ENCODE assay signal across 24 mouse cellular contexts in the genomic region with DNA sequence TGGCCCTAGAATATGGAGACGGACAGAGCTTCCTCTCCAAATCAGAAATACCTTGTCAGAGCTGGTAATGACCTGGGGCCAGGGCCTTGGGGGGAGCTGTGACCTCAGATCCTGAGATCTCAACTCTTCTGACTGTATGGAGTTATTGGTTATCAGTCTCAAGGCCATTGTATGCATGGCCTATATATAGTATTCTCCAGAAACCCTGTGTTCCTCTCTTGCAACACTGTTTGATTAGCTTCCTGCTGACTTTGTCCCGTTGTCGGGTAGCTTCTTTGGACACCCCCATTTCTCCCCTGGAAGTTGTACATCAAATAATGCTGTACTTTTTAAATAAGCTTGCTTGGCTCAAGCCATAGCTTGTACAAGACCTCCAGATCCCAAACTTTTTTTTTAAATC. TPM values are rescaled to one million over a fixed set of nuclear protein-coding genes. Genes with fewer than 3 reads are reported as not detected.
DNase-seq lines count a peak whose midpoint lies in the region; ATAC-seq and TF ChIP-seq lines count a peak whose summit lies in the region.
"Had no signal": no experiment of that assay in that cellular context is flagged by ENCODE, and none has a peak within 500 bp of the region (broad histone marks: within the 10 kb centered on the region; RNA-seq: fewer than 3 reads in every experiment).

No protein-coding gene starts in this region.

- 38% methylated on average over 3 of the region's 3 CpGs for WGBS in liver, embryonic 15.5 days (ENCODE audit: insufficient replicate concordance)
- WGBS in liver, embryonic 12.5 days (ENCODE audit: insufficient replicate concordance) = 42% methylated on average over 3 of the region's 3 CpGs
- WGBS in liver, postnatal 0 days (ENCODE audit: insufficient replicate concordance) = 35% methylated on average over 3 of the region's 3 CpGs

- no peak for TF ChIP-seq CTCF in liver, postnatal 0 days (IDR thresholded peaks at IDR 0.05; ENCODE audit: low read depth)

- no peaks in the 10 kb centered on the region for H3K36me3 ChIP-seq in liver, embryonic 15.5 days (replicated peaks)
- H3K36me3 ChIP-seq in liver, embryonic 12.5 days = no peaks in the 10 kb centered on the region
- no peaks in the 10 kb centered on the region for H3K36me3 ChIP-seq in liver, postnatal 0 days (replicated peaks; ENCODE audit: insufficient read depth, low read length)
- H3K36me3 ChIP-seq: embryonic facial prominence, embryonic 10.5 days; embryonic facial prominence, embryonic 12.5 days; forebrain, embryonic 15.5 days; G1E had no signal

- TF ChIP-seq EP300 in liver, postnatal 0 days (IDR thresholded peaks at IDR 0.05; ENCODE audit: low read depth) = no peak

- H3K4me1 ChIP-seq in liver, embryonic 15.5 days (replicated peaks) = peaks cover 41% of the 10 kb centered on the region
- H3K4me1 ChIP-seq in liver, embryonic 12.5 days = peaks cover 20% of the 10 kb centered on the region; the same call in 1 of the 2 replicates
- peaks cover 40% of the 10 kb centered on the region for H3K4me1 ChIP-seq in liver, postnatal 0 days (ENCODE audit: insufficient read depth)

- peak; percentile 51 for ATAC-seq in liver, embryonic 15.5 days (ENCODE audit: insufficient read depth)
- no peak for ATAC-seq in liver, embryonic 12.5 days
- ATAC-seq in liver, postnatal 0 days = no peak
- 0 out of 2 replicates have a peak, but pooled peaks have one; percentile 8 for ATAC-seq in megakaryocyte progenitor cell, adult 5-6 weeks (replicated peaks; ENCODE audit: poor library complexity)
- ATAC-seq in activated CD4-positive, CD25-positive, alpha-beta regulatory T cell, adult 4 months = no peak
- ATAC-seq: CD4-positive, CD25-positive, alpha-beta regulatory T cell, adult 4 months; forebrain, embryonic 13.5 days; forebrain, embryonic 15.5 days; forebrain, postnatal 0 days; Patski had no signal

- H3K4me2 ChIP-seq in liver, embryonic 15.5 days = no peak overlapping the region
- no peak overlapping the region for H3K4me2 ChIP-seq in liver, embryonic 12.5 days
- 0 out of 2 replicates have a peak overlapping the region, but pooled peaks have one; percentile 18 for H3K4me2 ChIP-seq in liver, postnatal 0 days (ENCODE audit: low read depth, low read length)
- H3K4me2 ChIP-seq: embryonic facial prominence, embryonic 12.5 days; forebrain, embryonic 13.5 days; forebrain, embryonic 15.5 days had no signal

- H3K4me3 ChIP-seq in liver, embryonic 15.5 days (replicated peaks) = no peak overlapping the region
- no peak overlapping the region for H3K4me3 ChIP-seq in liver, embryonic 12.5 days
- H3K4me3 ChIP-seq in liver, postnatal 0 days (ENCODE audit: low read depth, low read length) = no peak overlapping the region
- H3K4me3 ChIP-seq: embryonic facial prominence, embryonic 10.5 days; embryonic facial prominence, embryonic 12.5 days; forebrain, embryonic 13.5 days; forebrain, embryonic 15.5 days had no signal

- H3K9ac ChIP-seq in liver, embryonic 15.5 days = no peak overlapping the region
- no peak overlapping the region for H3K9ac ChIP-seq in liver, embryonic 12.5 days
- H3K9ac ChIP-seq in liver, postnatal 0 days (replicated peaks) = no peak overlapping the region; the same call in 1 of the 2 replicates
- H3K9ac ChIP-seq: embryonic facial prominence, embryonic 12.5 days; forebrain, embryonic 13.5 days; forebrain, embryonic 15.5 days; forebrain, postnatal 0 days had no signal

- peaks cover 19% of the 10 kb centered on the region for H3K27me3 ChIP-seq in liver, embryonic 15.5 days
- peaks cover 20% of the 10 kb centered on the region for H3K27me3 ChIP-seq in liver, embryonic 12.5 days (replicated peaks)
- H3K27me3 ChIP-seq in liver, postnatal 0 days (ENCODE audit: insufficient read depth, low read length) = no peaks in the 10 kb centered on the region
- H3K27me3 ChIP-seq: CH12.LX, Patski had no signal

- H3K9me3 ChIP-seq in liver, embryonic 15.5 days (replicated peaks) = no peaks in the 10 kb centered on the region
- H3K9me3 ChIP-seq in liver, embryonic 12.5 days (replicated peaks) = no peaks in the 10 kb centered on the region
- no peaks in the 10 kb centered on the region for H3K9me3 ChIP-seq in liver, postnatal 0 days (ENCODE audit: low read length)
- H3K9me3 ChIP-seq: embryonic facial prominence, embryonic 10.5 days; embryonic facial prominence, embryonic 12.5 days; forebrain, embryonic 13.5 days; forebrain, embryonic 15.5 days; G1E had no signal

- no peak for DNase-seq in liver, postnatal 0 days
- no peak for DNase-seq in liver
- DNase-seq: adrenal gland, adult 2 months; adrenal gland, postnatal 10 days; adrenal gland, postnatal 25 days; B cell, adult 2 months; cerebellum, adult 11-12 months; cerebellum, adult 2 months; cerebellum, adult 9-10 months; cerebellum, postnatal 10 days; cerebellum, postnatal 25 days; forebrain, postnatal 0 days had no signal

- peak overlapping the region; percentile 35; the same call in 1 of the 2 replicates for H3K27ac ChIP-seq in liver, embryonic 15.5 days (replicated peaks)
- H3K27ac ChIP-seq in liver, embryonic 12.5 days = no peak overlapping the region
- peak overlapping the region; percentile 29; the same call in 1 of the 2 replicates for H3K27ac ChIP-seq in liver, postnatal 0 days (ENCODE audit: low read depth)
- H3K27ac ChIP-seq: embryonic facial prominence, embryonic 10.5 days; embryonic facial prominence, embryonic 12.5 days; forebrain, embryonic 13.5 days; forebrain, embryonic 15.5 days had no signal

RNA-seq across cellular contexts. Expression of a gene that starts 1.9 kb away (rescaled TPM):
- 1.1 and 1.5 TPM in 2 replicates for polyA plus RNA-seq in liver, embryonic 15.5 days (2015; fragmentation: Nextera tagmentation; extraction: Ambion mirVana)
- 1.8 and 2.2 TPM in 2 replicates for polyA plus RNA-seq in liver, embryonic 12.5 days (2016; fragmentation: Nextera tagmentation; extraction: Ambion mirVana)
- polyA plus RNA-seq in liver, postnatal 0 days (2015; fragmentation: Nextera tagmentation; extraction: Ambion mirVana) = 0.90 and 1.1 TPM in 2 replicates
- 9.3 and 12.0 TPM in 2 replicates for total RNA-seq in megakaryocyte progenitor cell, adult 5-6 weeks (2015)
- total RNA-seq in megakaryocyte progenitor cell, adult 5-6 weeks (2017) = 10.4 and 10.6 TPM in 2 replicates
- polyA plus RNA-seq in activated CD4-positive, CD25-positive, alpha-beta regulatory T cell, adult 4 months (2017; shearing (Covaris generic)) = 1 to 10 TPM; 1.3 to 1.5 TPM
- total RNA-seq: CH12.LX had no signal
- polyA plus RNA-seq: Patski had no signal

Comparison
In these comparisons a context has a peak if more than half of its experiments do, and no peak if none do; other contexts are left out.
1. ATAC-seq: peak in liver, embryonic 15.5 days (single experiment) and megakaryocyte progenitor cell, adult 5-6 weeks (single experiment); none in liver, embryonic 12.5 days (single experiment), liver, postnatal 0 days (single experiment) and activated CD4-positive, CD25-positive, alpha-beta regulatory T cell, adult 4 months (single experiment).